Mouse (Mus musculus): Measurements from ENCODE around the gene Borcs7.

The Borcs7 gene

GRCm38 (mm10) chr19:46662214-46662613 lies 27.5 kb upstream of the Borcs7 start:
- in situ Hi-C loops (cut with MboI, MseI) = no loop called here

GRCm38 (mm10) chr19:46662784-46663183 lies 26.9 kb upstream of the Borcs7 start:
- in situ Hi-C loops (cut with MboI, MseI) = no loop called here

GRCm38 (mm10) chr19:46665474-46665873 lies 24.2 kb upstream of the Borcs7 start:
- in situ Hi-C loops (cut with MboI, MseI) = loop anchor here (5.0 kb wide), 4 partner anchors 67 to 327 kb away; no protein-coding TSS in a partner anchor

GRCm38 (mm10) chr19:46667300-46667699 lies 22.4 kb upstream of the Borcs7 start:
- in situ Hi-C loops (cut with MboI, MseI) = loop anchor here (5.0 kb wide), 4 partner anchors 65 to 325 kb away; no protein-coding TSS in a partner anchor

GRCm38 (mm10) chr19:46668263-46668662 lies 21.4 kb upstream of the Borcs7 start:
- in situ Hi-C loops (cut with MboI, MseI) = loop anchor here (5.0 kb wide), 4 partner anchors 64 to 324 kb away; no protein-coding TSS in a partner anchor

- in situ Hi-C loops (cut with MboI, MseI) = loop anchor here (5.0 kb wide), 4 partner anchors 62 to 322 kb away; no protein-coding TSS in a partner anchor
These were observed 19.9 kb upstream of the Borcs7 start for GRCm38 (mm10) chr19:46669802-46670201.

GRCm38 (mm10) chr19:46670691-46671090 lies 19.0 kb upstream of the Borcs7 start:
- in situ Hi-C loops (cut with MboI, MseI) = loop anchor here in 1 of 2 experiments (5.0 kb wide), 1 partner anchor 62 kb away; no protein-coding TSS in a partner anchor

- in situ Hi-C loops (cut with MboI, MseI) = loop anchor here in 1 of 2 experiments (5.0 kb wide), 1 partner anchor 59 kb away; no protein-coding TSS in a partner anchor
These were observed 16.8 kb upstream of the Borcs7 start, which contains the start of gene Cyp17a1 for GRCm38 (mm10) chr19:46672766-46673418. TSS of gene Cyp17a1 (minus strand) at chr19:46673172.

- in situ Hi-C loops (cut with MboI, MseI) = no loop called here
These were observed 14.1 kb upstream of the Borcs7 start for GRCm38 (mm10) chr19:46675641-46676040.

- in situ Hi-C loops (cut with MboI, MseI) = no loop called here
These were observed 9.9 kb upstream of the Borcs7 start for GRCm38 (mm10) chr19:46679720-46680383.

GRCm38 (mm10) chr19:46690387-46690786 lies 681 bp downstream of the Borcs7 start:
- in situ Hi-C loops (cut with MboI, MseI) = no loop called here

GRCm38 (mm10) chr19:46691078-46691477 lies 1.4 kb downstream of the Borcs7 start:
- in situ Hi-C loops (cut with MboI, MseI) = no loop called here

- in situ Hi-C loops (cut with MboI, MseI) = no loop called here
These were observed 3.4 kb downstream of the Borcs7 start for GRCm38 (mm10) chr19:46693146-46693545.

GRCm38 (mm10) chr19:46696482-46696881 lies 6.8 kb downstream of the Borcs7 start:
- in situ Hi-C loops (cut with MboI, MseI) = no loop called here

GRCm38 (mm10) chr19:46696943-46697342 lies 7.2 kb downstream of the Borcs7 start:
- in situ Hi-C loops (cut with MboI, MseI) = no loop called here

- in situ Hi-C loops (cut with MboI, MseI) = no loop called here
These were observed 8.3 kb downstream of the Borcs7 start for GRCm38 (mm10) chr19:46697840-46698517.

- in situ Hi-C loops (cut with MboI, MseI) = no loop called here
These were observed 9.3 kb downstream of the Borcs7 start for GRCm38 (mm10) chr19:46699011-46699481.

- in situ Hi-C loops (cut with MboI, MseI) = no loop called here
These were observed 11.4 kb downstream of the Borcs7 start for GRCm38 (mm10) chr19:46701156-46701555.

GRCm38 (mm10) chr19:46705779-46706495 lies 16.2 kb downstream of the Borcs7 start:
- in situ Hi-C loops (cut with MboI, MseI) = no loop called here

- in situ Hi-C loops (cut with MboI, MseI) = no loop called here
These were observed 17.0 kb downstream of the Borcs7 start for GRCm38 (mm10) chr19:46706540-46707295.
